Mouse (Mus musculus) kidney, embryonic 15.5 days (tissue): ENCODE data around the gene Exoc3l2. TPM values are rescaled to one million over a fixed set of nuclear protein-coding genes. Genes with fewer than 3 reads are reported as not detected.
"Not testable (repeated sequence)": the region's sequence is repeated elsewhere in the genome, so short reads cannot be mapped to it uniquely, and the experiment has no call there.

Experiments used
- ATAC-seq: fragments of 200-750 bp; cut with Nextera tagmentation; replicated peaks from 2 replicates; pipeline ENCODE4 v1.8.0; 2017; ENCODE audit warnings: moderate TSS enrichment; ENCODE audit not compliant: low FRiP score
- H3K27ac ChIP-seq: fragments of 300-500 bp; sonication (generic); 2 replicates; pipeline ENCODE4 v1.5.1; 2015; ENCODE audit warnings: mild to moderate bottlenecking, inconsistent platforms
- H3K27me3 ChIP-seq: fragments of 300-500 bp; sonication (generic); 2 replicates; pipeline ENCODE4 v1.6.1; 2015; ENCODE audit warnings: inconsistent platforms
- H3K36me3 ChIP-seq: fragments of 300-500 bp; sonication (generic); 2 replicates; pipeline ENCODE4 v1.6.1; 2015; ENCODE audit warnings: inconsistent platforms
- H3K4me1 ChIP-seq: fragments of 300-500 bp; sonication (generic); 2 replicates; pipeline ENCODE4 v1.6.1; 2015; ENCODE audit warnings: inconsistent platforms
- H3K4me2 ChIP-seq: fragments of 300-500 bp; sonication (generic); 2 replicates; pipeline ENCODE4 v1.6.1; 2015; ENCODE audit warnings: moderate library complexity, mild to moderate bottlenecking, inconsistent platforms
- H3K4me3 ChIP-seq: fragments of 300-500 bp; sonication (generic); replicated peaks from 2 replicates; pipeline ENCODE4 v1.5.1; 2015; ENCODE audit warnings: mild to moderate bottlenecking, inconsistent platforms
- H3K9ac ChIP-seq: fragments of 300-500 bp; sonication (generic); 2 replicates; pipeline ENCODE4 v1.6.1; 2015; ENCODE audit warnings: mild to moderate bottlenecking, inconsistent platforms
- H3K9me3 ChIP-seq: fragments of 300-500 bp; sonication (generic); replicated peaks from 2 replicates; pipeline ENCODE4 v1.6.1; 2016; ENCODE audit warnings: inconsistent platforms
- WGBS: fragments of 180-500 bp; shearing (Covaris S2); methylation state at CpG from one replicate; pipeline ENCODE4 v1.1.7; 2015; ENCODE audit warnings: mixed read lengths; 5-methylcytosine and 5-hydroxymethylcytosine counted together
- polyA plus RNA-seq: library from polyadenylated mRNA; unstranded; fragments of >200 nt; fragmentation: Nextera tagmentation; extraction: Ambion mirVana; gene quantifications from 2 replicates; pipeline ENCODE4 v1.2.1, GENCODE M21; 2015

The Exoc3l2 gene
- polyA plus RNA-seq, 1 experiment from 2014 or later, result 3.0 TPM

DNA sequence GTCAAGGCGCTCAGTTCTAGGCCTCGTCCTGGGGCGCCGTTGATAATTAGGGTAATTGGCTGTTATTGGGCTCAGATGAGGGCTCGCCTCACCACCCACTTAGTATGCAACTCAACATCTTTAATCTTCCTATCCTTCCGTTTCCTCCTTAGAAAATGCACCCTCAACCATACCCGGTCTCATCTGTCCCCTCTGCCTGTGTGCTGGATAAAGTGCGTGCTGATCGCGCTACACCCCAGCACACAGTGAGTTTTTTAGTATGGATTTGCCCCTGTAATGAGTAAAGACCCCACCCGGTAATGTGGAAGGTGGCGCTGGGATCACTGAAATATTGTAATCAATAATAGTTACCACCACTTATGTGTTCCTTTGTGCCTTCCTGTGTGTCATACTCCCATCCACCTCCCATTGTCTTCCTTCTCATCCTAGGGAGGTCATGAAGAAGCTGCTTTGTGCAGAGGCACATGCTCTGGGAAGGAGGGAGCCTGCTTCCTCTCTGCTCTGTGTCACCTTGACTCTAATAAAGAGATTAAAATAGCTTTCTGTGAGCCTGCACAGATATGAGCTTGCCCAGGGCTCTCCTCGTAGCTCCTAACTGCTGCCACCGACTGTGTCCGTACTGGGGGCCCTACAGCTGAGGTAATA lies 45.9 kb downstream of the Exoc3l2 start:
- H3K4me1 ChIP-seq, result peaks cover 25% of the 10 kb centered on the region
- no peaks in the 10 kb centered on the region for H3K9me3 ChIP-seq
- H3K9ac ChIP-seq, result peak overlapping the region; percentile 63
- peak; percentile 3; the same call in 1 of the 2 replicates for ATAC-seq
- 0 out of 2 replicates have a peak, but pooled peaks cover 4% of the 10 kb centered on the region for H3K36me3 ChIP-seq
- H3K27ac ChIP-seq, result peak overlapping the region; percentile 89; the same call in 1 of the 2 replicates
- H3K27me3 ChIP-seq, result no peaks in the 10 kb centered on the region
- H3K4me2 ChIP-seq, result peak overlapping the region; percentile 98
- peak overlapping the region; percentile 67 for H3K4me3 ChIP-seq
- 9% methylated on average over 15 of the region's 15 CpGs for WGBS

DNA sequence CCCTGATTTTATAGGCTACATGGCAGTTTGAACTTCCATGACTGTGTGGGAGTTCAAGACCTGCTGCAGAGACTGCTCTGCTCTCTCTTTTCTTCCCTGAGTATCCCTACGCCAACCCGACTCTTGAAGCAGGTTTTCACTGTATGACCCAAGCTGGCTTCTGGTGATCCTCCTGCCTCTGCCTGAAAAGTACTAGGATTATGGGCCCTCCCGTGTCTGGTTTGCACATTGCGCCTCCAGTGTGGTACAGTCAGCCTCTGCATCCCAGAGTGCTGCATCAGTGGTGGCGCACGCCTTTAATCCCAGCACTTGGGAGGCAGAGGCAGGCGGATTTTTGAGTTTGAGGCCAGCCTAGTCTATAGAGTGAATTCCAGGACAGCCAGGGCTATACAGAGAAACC lies 46.7 kb downstream of the Exoc3l2 start:
- WGBS, result 93% methylated on average over 7 of the region's 7 CpGs
- no peak overlapping the region for H3K9ac ChIP-seq
- H3K36me3 ChIP-seq, result 0 out of 2 replicates have a peak, but pooled peaks cover 4% of the 10 kb centered on the region
- ATAC-seq, result no peak
- peak overlapping the region; percentile 67 for H3K4me3 ChIP-seq
- H3K27ac ChIP-seq, result no peak overlapping the region
- H3K4me2 ChIP-seq, result peak overlapping the region; percentile 98
- no peaks in the 10 kb centered on the region for H3K9me3 ChIP-seq
- no peaks in the 10 kb centered on the region for H3K27me3 ChIP-seq
- H3K4me1 ChIP-seq, result peaks cover 25% of the 10 kb centered on the region

- not testable (repeated sequence) for H3K36me3 ChIP-seq, H3K27ac ChIP-seq, ATAC-seq, H3K9me3 ChIP-seq, H3K4me3 ChIP-seq, H3K4me2 ChIP-seq, H3K9ac ChIP-seq
- H3K4me1 ChIP-seq, result peaks cover 18% of the 10 kb centered on the region
- 78% methylated on average over 6 of the region's 7 CpGs for WGBS
- peaks cover 11% of the 10 kb centered on the region for H3K27me3 ChIP-seq
Measured at GRCm38 (mm10) chr7:19511934-19512333, 48.8 kb downstream of the Exoc3l2 start.

DNA sequence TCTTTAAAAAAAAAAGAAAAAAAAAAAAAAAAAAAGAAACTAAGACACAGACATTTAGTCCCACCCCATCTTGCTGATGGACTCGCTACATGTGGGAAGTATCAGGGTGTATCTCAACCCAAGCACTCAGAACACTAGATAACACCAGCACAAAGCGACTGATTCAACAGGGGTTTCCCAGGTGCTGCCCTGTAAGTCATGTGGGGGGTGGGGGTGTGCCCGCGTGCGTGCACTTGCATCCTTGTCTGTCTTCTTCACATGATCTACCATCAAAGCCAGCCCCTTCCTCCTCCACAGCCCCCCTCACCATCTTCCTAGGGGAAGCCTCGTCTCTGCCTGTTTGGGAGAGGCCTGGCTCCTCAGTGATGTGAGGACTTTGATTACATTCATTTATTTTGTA lies 49.2 kb downstream of the Exoc3l2 start:
- no peak overlapping the region for H3K4me3 ChIP-seq
- no peak for ATAC-seq
- H3K36me3 ChIP-seq, result 0 out of 2 replicates have a peak, but pooled peaks cover 4% of the 10 kb centered on the region
- H3K27ac ChIP-seq, result no peak overlapping the region
- 75% methylated on average over 6 of the region's 6 CpGs for WGBS
- H3K27me3 ChIP-seq, result peaks cover 15% of the 10 kb centered on the region
- no peak overlapping the region for H3K9ac ChIP-seq
- H3K9me3 ChIP-seq, result no peaks in the 10 kb centered on the region
- peaks cover 13% of the 10 kb centered on the region for H3K4me1 ChIP-seq
- H3K4me2 ChIP-seq, result no peak overlapping the region

DNA sequence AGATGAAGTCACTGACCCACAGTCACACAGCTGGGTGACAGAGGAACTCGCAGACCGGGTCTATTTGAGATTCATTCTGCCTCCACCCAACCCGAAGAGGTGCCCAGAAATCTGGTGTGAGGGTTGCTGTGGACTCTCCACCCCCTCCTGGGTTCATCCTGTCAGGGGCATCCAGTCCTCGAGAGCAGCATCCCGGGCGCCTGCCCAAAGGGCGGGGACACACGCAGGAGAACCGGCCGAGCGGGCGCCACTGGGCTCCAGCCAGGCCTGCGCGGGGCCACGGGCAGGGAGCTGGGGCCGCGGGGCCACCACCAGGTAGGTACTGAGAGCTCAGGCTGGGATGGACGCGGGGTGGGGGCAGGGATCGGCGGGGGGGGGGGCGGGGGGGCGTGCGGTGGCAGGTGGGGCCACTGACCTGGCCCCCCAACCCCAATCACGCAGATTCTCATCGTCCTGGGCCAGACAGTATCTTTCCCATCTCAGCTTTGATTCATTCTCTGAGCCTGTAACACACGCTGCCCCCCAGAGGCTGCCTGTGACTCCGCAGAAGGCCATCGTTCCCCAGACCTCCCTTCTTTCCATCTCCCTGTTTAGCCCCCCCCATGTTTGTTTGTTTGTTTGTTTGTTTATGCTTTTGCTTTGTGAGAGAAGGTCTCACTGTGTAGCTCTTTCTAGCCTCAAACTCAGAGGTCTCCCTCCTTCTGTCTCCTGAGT lies 54.7 kb downstream of the Exoc3l2 start, which contains the start of gene Nkpd1:
TSS of gene Nkpd1 (plus strand) at position 187 of the 714 bp plus-strand sequence.
- H3K9me3 ChIP-seq, result no peaks in the 10 kb centered on the region
- H3K36me3 ChIP-seq, result no peaks in the 10 kb centered on the region
- peak within 1 kb of the TSS; percentile 27; the same call in 1 of the 2 replicates for H3K4me3 ChIP-seq
- WGBS, result 3% methylated on average over 25 of the region's 29 CpGs
- ATAC-seq, result no peak
- H3K4me2 ChIP-seq, result peak within 1 kb of the TSS; percentile 57
- H3K9ac ChIP-seq, result peak within 1 kb of the TSS; percentile 29; the same call in 1 of the 2 replicates
- peaks cover 16% of the 10 kb centered on the region for H3K4me1 ChIP-seq
- peaks cover 69% of the 10 kb centered on the region for H3K27me3 ChIP-seq
- no peak within 1 kb of the TSS for H3K27ac ChIP-seq

GRCm38 (mm10) chr7:19520032-19520431 lies 56.9 kb downstream of the Exoc3l2 start:
- Histone ChIP-seq H3K9ac (peak overlapping the region; percentile 31; the same call in 1 of the 2 replicates), H3K4me1 (peaks cover 37% of the 10 kb centered on the region), H3K27ac (no peak overlapping the region), H3K27me3 (peaks cover 91% of the 10 kb centered on the region), H3K4me2 (peak overlapping the region; percentile 61), H3K9me3 (no peaks in the 10 kb centered on the region), H3K36me3 (no peaks in the 10 kb centered on the region), H3K4me3 (peak overlapping the region; percentile 35)
- ATAC-seq, result no peak
- 5% methylated on average over 23 of the region's 23 CpGs for WGBS

DNA sequence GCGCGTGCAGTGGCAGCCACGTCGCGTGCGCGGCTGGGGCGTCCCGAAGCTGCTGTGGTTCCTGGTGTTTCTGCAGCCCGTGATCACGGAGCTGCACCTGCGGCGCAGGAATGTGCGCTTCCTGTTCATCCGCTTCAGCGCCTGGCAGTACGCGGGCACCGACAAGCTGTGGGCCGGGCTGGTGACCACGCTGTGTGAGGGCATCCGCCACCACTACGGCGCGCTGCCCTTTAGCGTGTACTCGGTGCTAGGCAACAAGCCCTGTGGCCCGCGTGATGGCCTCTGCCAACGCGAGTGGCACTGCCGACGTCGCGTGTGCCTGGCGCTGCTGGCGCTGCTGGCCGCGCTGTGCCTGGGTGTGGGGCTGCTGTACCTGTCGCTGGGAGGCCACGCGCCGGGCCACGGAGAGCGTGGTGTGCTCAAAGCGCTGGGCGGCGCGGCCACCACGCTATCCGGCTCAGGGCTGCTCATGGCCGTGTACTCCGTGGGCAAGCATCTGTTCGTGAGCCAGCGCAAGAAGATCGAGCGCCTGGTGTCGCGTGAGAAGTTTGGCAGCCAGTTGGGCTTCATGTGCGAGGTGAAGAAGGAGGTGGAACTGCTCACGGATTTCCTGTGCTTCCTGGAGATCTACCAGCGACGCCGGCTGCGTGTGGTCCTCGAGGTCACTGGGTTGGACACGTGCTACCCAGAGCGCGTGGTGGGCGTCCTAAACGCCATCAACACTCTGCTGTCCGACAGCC lies 60.1 kb downstream of the Exoc3l2 start:
- Histone ChIP-seq H3K9me3 (no peaks in the 10 kb centered on the region), H3K27ac (no peak overlapping the region), H3K27me3 (peaks cover 77% of the 10 kb centered on the region), H3K4me2 (peak overlapping the region; percentile 92), H3K9ac (peak overlapping the region; percentile 40), H3K36me3 (peaks cover under 1% of the 10 kb centered on the region; the same call in 1 of the 2 replicates), H3K4me3 (peak overlapping the region; percentile 47), H3K4me1 (peaks cover 32% of the 10 kb centered on the region)
- ATAC-seq, result no peak
- 11% methylated on average over 72 of the region's 72 CpGs for WGBS

GRCm38 (mm10) chr7:19523757-19524419 lies 60.8 kb downstream of the Exoc3l2 start:
- H3K4me2 ChIP-seq, result peak overlapping the region; percentile 92
- H3K9me3 ChIP-seq, result no peaks in the 10 kb centered on the region
- H3K36me3 ChIP-seq, result peaks cover 8% of the 10 kb centered on the region; the same call in 1 of the 2 replicates
- ATAC-seq, result peak; percentile 50
- no peak overlapping the region for H3K27ac ChIP-seq
- H3K4me3 ChIP-seq, result peak overlapping the region; percentile 47
- H3K9ac ChIP-seq, result peak overlapping the region; percentile 40
- 1% methylated on average over 64 of the region's 64 CpGs for WGBS
- peaks cover 32% of the 10 kb centered on the region for H3K4me1 ChIP-seq
- H3K27me3 ChIP-seq, result peaks cover 70% of the 10 kb centered on the region

DNA sequence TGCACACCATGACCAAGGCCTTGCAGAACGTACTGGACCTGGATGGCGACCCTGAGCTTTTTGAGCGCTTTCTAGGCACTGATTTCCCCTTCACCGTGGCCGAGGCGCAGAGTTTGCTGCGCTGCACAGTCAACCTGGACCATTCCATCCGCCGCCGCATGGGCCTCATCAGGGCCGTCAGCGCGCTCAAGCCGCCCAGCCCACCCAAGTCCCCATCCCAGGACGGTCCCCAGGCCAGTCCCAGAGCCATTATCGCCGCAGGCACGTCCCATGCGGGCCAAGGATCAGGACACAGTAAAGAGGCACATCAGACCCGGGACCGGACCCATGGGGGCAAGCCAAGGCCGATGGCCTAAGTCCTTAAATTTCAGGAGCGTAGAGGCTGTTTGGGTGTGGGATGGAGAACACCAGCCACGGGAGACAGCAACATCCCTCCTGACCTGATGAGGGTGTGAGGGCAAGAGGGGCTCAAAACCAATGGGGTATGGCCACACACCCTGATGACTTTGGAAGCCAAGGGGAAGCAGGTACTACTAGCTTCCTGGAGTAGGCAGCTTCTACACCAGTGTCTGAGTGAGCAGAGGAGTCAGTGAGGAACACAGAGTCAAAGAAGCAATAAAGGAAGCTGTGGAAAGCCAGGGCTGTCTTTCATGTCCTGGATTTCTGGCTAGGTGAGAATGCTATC lies 61.4 kb downstream of the Exoc3l2 start:
- H3K27me3 ChIP-seq, result peaks cover 63% of the 10 kb centered on the region
- peak overlapping the region; percentile 40 for H3K9ac ChIP-seq
- 9% methylated on average over 24 of the region's 24 CpGs for WGBS

DNA sequence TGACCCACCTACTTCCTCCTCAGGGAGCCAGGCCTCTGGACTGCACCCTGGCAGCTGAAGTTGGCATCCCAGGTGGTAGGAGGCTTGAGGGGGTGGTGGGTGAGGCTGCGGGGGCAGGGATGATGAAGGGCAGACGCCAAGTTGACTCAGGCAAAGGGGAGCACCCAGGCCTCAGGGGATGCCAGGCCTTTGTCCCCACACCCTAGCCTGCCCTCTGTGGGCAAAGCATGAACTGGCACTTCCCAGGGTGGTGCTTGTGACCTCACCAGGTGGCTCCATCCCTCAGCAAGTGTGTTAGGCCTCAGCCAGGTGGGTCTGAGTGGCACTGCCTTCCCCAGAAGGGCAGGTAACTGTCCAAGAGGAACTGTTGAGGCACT lies 62.0 kb downstream of the Exoc3l2 start:
- Histone ChIP-seq H3K36me3 (peaks cover 20% of the 10 kb centered on the region), H3K4me1 (peaks cover 26% of the 10 kb centered on the region), H3K27me3 (peaks cover 58% of the 10 kb centered on the region), H3K4me2 (no peak overlapping the region), H3K9me3 (no peaks in the 10 kb centered on the region), H3K27ac (no peak overlapping the region), H3K9ac (no peak overlapping the region), H3K4me3 (no peak overlapping the region)
- no peak for ATAC-seq
- WGBS, result 69% methylated on average over 2 of the region's 2 CpGs

More for the DNA sequence above, 61.4 kb downstream of the Exoc3l2 start:
- ATAC-seq, result peak; percentile 16
- Histone ChIP-seq H3K9me3 (no peaks in the 10 kb centered on the region), H3K4me2 (peak overlapping the region; percentile 92), H3K4me1 (peaks cover 31% of the 10 kb centered on the region), H3K27ac (no peak overlapping the region), H3K4me3 (peak overlapping the region; percentile 47), H3K36me3 (peaks cover 15% of the 10 kb centered on the region)

GRCm38 (mm10) chr7:19531077-19531476 lies 67.9 kb downstream of the Exoc3l2 start:
- Histone ChIP-seq H3K27me3 (no peaks in the 10 kb centered on the region), H3K9ac (no peak overlapping the region), H3K4me3 (no peak overlapping the region), H3K9me3 (no peaks in the 10 kb centered on the region), H3K4me1 (no peaks in the 10 kb centered on the region), H3K4me2 (no peak overlapping the region), H3K27ac (no peak overlapping the region), H3K36me3 (peaks cover 78% of the 10 kb centered on the region)
- 0 out of 2 replicates have a peak, but pooled peaks have one; percentile 44 for ATAC-seq
- 59% methylated on average over 10 of the region's 10 CpGs for WGBS
